Mouse (Mus musculus) heart, adult 2 months (tissue): ENCODE measurements around the gene Derl3.

Source experiments
- CTCF ChIP-seq: fragments of 200-600 bp; IDR thresholded peaks from 2 replicates; pipeline ENCODE4 v1.8.1; 2022; ENCODE audit warnings: antibody characterized with exemption, mild to moderate bottlenecking, moderate library complexity
- EP300 ChIP-seq: fragments of 200-500 bp; IDR thresholded peaks from 2 replicates; pipeline ENCODE4 v1.6.1; 2011; ENCODE audit warnings: low read depth, low read length, control low read depth; ENCODE audit not compliant: insufficient read depth
- POLR2A ChIP-seq: fragments of 200-500 bp; IDR thresholded peaks from 2 replicates; pipeline ENCODE4 v1.6.1; 2011; ENCODE audit warnings: mild to moderate bottlenecking, low read depth, low read length, control low read depth; ENCODE audit not compliant: insufficient read depth

- TF ChIP-seq CTCF (no peak), POLR2A (peak; percentile 95), EP300 (no peak)
Measured at GRCm38 (mm10) chr10:75935680-75936541, 42.7 kb downstream of the Derl3 start, which contains the start of gene Mmp11.
